Mouse (Mus musculus) MEL (cell line): ENCODE results near the gene Kntc1. TPM values are rescaled to one million over a fixed set of nuclear protein-coding genes. Genes with fewer than 3 reads are reported as not detected.
"Not testable (repeated sequence)": the region's sequence is repeated elsewhere in the genome, so short reads cannot be mapped to it uniquely, and the experiment has no call there.

ENCODE experiments used
- DNase-seq: peaks from one replicate; pipeline ENCODE4 v3.0.0; 2011; ENCODE audit warnings: low read depth, low spot score
- H3K27ac ChIP-seq: 2 replicates; pipeline ENCODE4 v1.5.1; 2012; ENCODE audit warnings: low read depth, mild to moderate bottlenecking, control low read depth, low read length, moderate library complexity; ENCODE audit not compliant: control insufficient read depth
- H3K27me3 ChIP-seq, 2 experiments: fragments of 150-350 bp in 1 of 2; sonication (generic) in 1 of 2; 2 replicates each; pipeline ENCODE4 v1.6.1; 2012; ENCODE audit warnings: low read length in 2 of 2, mild to moderate bottlenecking in 2 of 2, improper control_type of control experiment in 1 of 2, moderate library complexity in 1 of 2; ENCODE audit not compliant: insufficient read depth in 2 of 2, control insufficient read depth in 1 of 2
- H3K36me3 ChIP-seq, 2 experiments: 2 replicates each; pipeline ENCODE4 v1.6.1; 2012 to 2014; ENCODE audit warnings: low read length in 2 of 2, improper control_type of control experiment in 1 of 2, inconsistent platforms in 1 of 2, mild to moderate bottlenecking in 1 of 2; ENCODE audit not compliant: insufficient read depth in 2 of 2, control insufficient read depth in 1 of 2
- H3K4me1 ChIP-seq, 2 experiments: fragments of 150-350 bp in 1 of 2; sonication (generic) in 1 of 2; 2 replicates each; pipeline ENCODE4 v1.6.1; 2012; ENCODE audit warnings: low read length in 2 of 2, improper control_type of control experiment in 1 of 2, mild to moderate bottlenecking in 1 of 2; ENCODE audit not compliant: insufficient read depth in 2 of 2, control insufficient read depth in 1 of 2
- H3K4me3 ChIP-seq, 2 experiments: fragments of 150-350 bp in 1 of 2; sonication (generic) in 1 of 2; 2 replicates each; pipeline ENCODE4 v1.5.1; 2012; ENCODE audit warnings: low read depth in 2 of 2, low read length in 2 of 2, mild to moderate bottlenecking in 2 of 2, moderate library complexity in 2 of 2, control low read depth in 1 of 2, improper control_type of control experiment in 1 of 2; ENCODE audit not compliant: control insufficient read depth in 1 of 2, insufficient read depth in 1 of 2
- H3K79me2 ChIP-seq: 2 replicates; pipeline ENCODE4 v1.6.1; 2012; ENCODE audit warnings: mild to moderate bottlenecking, low read length, moderate library complexity; ENCODE audit not compliant: control insufficient read depth, poor library complexity, insufficient read depth
- H3K9ac ChIP-seq: 2 replicates; pipeline ENCODE4 v1.6.1; 2012; ENCODE audit warnings: low read depth, mild to moderate bottlenecking, control low read depth, low read length, moderate library complexity; ENCODE audit not compliant: control insufficient read depth, poor library complexity, severe bottlenecking
- H3K9me3 ChIP-seq: fragments of 150-350 bp; sonication (generic); replicated peaks from 2 replicates; pipeline ENCODE4 v1.6.1; 2012; ENCODE audit warnings: mild to moderate bottlenecking, low read length, improper control_type of control experiment, moderate library complexity; ENCODE audit not compliant: insufficient read depth
- CHD2 ChIP-seq: IDR thresholded peaks from 2 replicates; pipeline ENCODE4 v1.6.1; 2011; ENCODE audit warnings: low read length, improper control_type of control experiment
- CTCF ChIP-seq, 3 experiments: IDR thresholded peaks in 2 of 3; conservative IDR thresholded peaks in 1 of 3; 2 replicates each; pipeline ENCODE4 v1.5.1; 2011 to 2012; ENCODE audit warnings: low read length in 3 of 3, low read depth in 2 of 3, mild to moderate bottlenecking in 2 of 3, improper control_type of control experiment in 1 of 3, inconsistent platforms in 1 of 3, mixed read lengths in 1 of 3, moderate library complexity in 1 of 3; ENCODE audit not compliant: control insufficient read depth in 1 of 3, insufficient read depth in 1 of 3, poor library complexity in 1 of 3, severe bottlenecking in 1 of 3
- EP300 ChIP-seq, 2 experiments: IDR thresholded peaks; 2 replicates each; pipeline ENCODE4 v1.6.1; 2011; ENCODE audit warnings: improper control_type of control experiment in 2 of 2, low read length in 2 of 2, low read depth in 1 of 2, mild to moderate bottlenecking in 1 of 2
- ETS1 ChIP-seq: IDR thresholded peaks from 2 replicates; pipeline ENCODE4 v1.6.1; 2012; ENCODE audit warnings: low read depth, mild to moderate bottlenecking, inconsistent platforms, low read length, improper control_type of control experiment, moderate library complexity
- GABPA ChIP-seq: IDR thresholded peaks from 2 replicates; pipeline ENCODE4 v1.6.1; 2012; ENCODE audit warnings: low read depth, mild to moderate bottlenecking, inconsistent platforms, low read length, improper control_type of control experiment, moderate library complexity
- HCFC1 ChIP-seq: IDR thresholded peaks from 2 replicates; pipeline ENCODE4 v1.6.1; 2012; ENCODE audit warnings: low read depth, mild to moderate bottlenecking, inconsistent platforms, low read length, improper control_type of control experiment, moderate library complexity
- KAT2A ChIP-seq: conservative IDR thresholded peaks from 2 replicates; pipeline ENCODE4 v1.6.1; 2012; ENCODE audit warnings: low read depth, low read length, improper control_type of control experiment, inconsistent platforms
- MAFK ChIP-seq: IDR thresholded peaks from 2 replicates; pipeline ENCODE4 v1.6.1; 2011; ENCODE audit warnings: low read depth, mild to moderate bottlenecking, low read length, improper control_type of control experiment, borderline replicate concordance
- MXI1 ChIP-seq: IDR thresholded peaks from 2 replicates; pipeline ENCODE4 v1.6.1; 2011; ENCODE audit warnings: mild to moderate bottlenecking, low read depth, low read length, improper control_type of control experiment
- MYC ChIP-seq: IDR thresholded peaks from 2 replicates; pipeline ENCODE4 v1.6.1; 2011; ENCODE audit warnings: low read depth, mild to moderate bottlenecking, low read length, improper control_type of control experiment, moderate library complexity
- NELFE ChIP-seq: IDR thresholded peaks from 2 replicates; pipeline ENCODE4 v1.6.1; 2011; ENCODE audit warnings: low read depth, low read length, improper control_type of control experiment
- NRF1 ChIP-seq: IDR thresholded peaks from 2 replicates; pipeline ENCODE4 v1.6.1; 2014; ENCODE audit warnings: low read depth, mild to moderate bottlenecking, inconsistent platforms, low read length, improper control_type of control experiment, moderate library complexity; ENCODE audit not compliant: poor library complexity, insufficient read depth, severe bottlenecking
- POLR2A ChIP-seq, 2 experiments: IDR thresholded peaks; 2 replicates each; pipeline ENCODE4 v1.6.1; 2011 to 2012; ENCODE audit warnings: low read length in 2 of 2, mild to moderate bottlenecking in 2 of 2, control low read depth in 1 of 2, improper control_type of control experiment in 1 of 2, low read depth in 1 of 2, moderate library complexity in 1 of 2; ENCODE audit not compliant: control insufficient read depth in 1 of 2, insufficient read depth in 1 of 2, poor library complexity in 1 of 2
- RAD21 ChIP-seq: IDR thresholded peaks from 2 replicates; pipeline ENCODE4 v1.6.1; 2011; ENCODE audit warnings: mild to moderate bottlenecking, low read depth, low read length, improper control_type of control experiment
- RCOR1 ChIP-seq: IDR thresholded peaks from 2 replicates; pipeline ENCODE4 v1.6.1; 2012; ENCODE audit warnings: low read depth, mild to moderate bottlenecking, inconsistent platforms, low read length, improper control_type of control experiment
- SIN3A ChIP-seq: IDR thresholded peaks from 2 replicates; pipeline ENCODE4 v1.6.1; 2012; ENCODE audit warnings: low read length, improper control_type of control experiment, inconsistent platforms
- SMC3 ChIP-seq: IDR thresholded peaks from 2 replicates; pipeline ENCODE4 v1.6.1; 2011; ENCODE audit warnings: low read depth, low read length, improper control_type of control experiment
- TAL1 ChIP-seq: IDR thresholded peaks from 2 replicates; pipeline ENCODE4 v1.6.1; 2012; ENCODE audit warnings: mild to moderate bottlenecking, inconsistent platforms, low read length, moderate library complexity, mixed read lengths
- TBP ChIP-seq: IDR thresholded peaks from 2 replicates; pipeline ENCODE4 v1.8.0; 2011; ENCODE audit warnings: low read depth, low read length, improper control_type of control experiment
- USF1 ChIP-seq: IDR thresholded peaks from 2 replicates; pipeline ENCODE4 v1.6.1; 2014; ENCODE audit warnings: low read depth, mild to moderate bottlenecking, inconsistent platforms, low read length, improper control_type of control experiment, moderate library complexity
- USF2 ChIP-seq, 2 experiments: IDR thresholded peaks; 2 replicates each; pipeline ENCODE4 v1.6.1; 2011 to 2012; ENCODE audit warnings: improper control_type of control experiment in 2 of 2, low read length in 2 of 2, borderline replicate concordance in 1 of 2, inconsistent platforms in 1 of 2, low read depth in 1 of 2, mild to moderate bottlenecking in 1 of 2; ENCODE audit not compliant: insufficient read depth in 1 of 2
- ZC3H11A ChIP-seq: IDR thresholded peaks from 2 replicates; pipeline ENCODE4 v1.6.1; 2012; ENCODE audit warnings: low read depth, mild to moderate bottlenecking, inconsistent platforms, low read length, improper control_type of control experiment
- ZMIZ1 ChIP-seq: IDR thresholded peaks from 2 replicates; pipeline ENCODE4 v1.6.1; 2012; ENCODE audit warnings: low read depth, mild to moderate bottlenecking, inconsistent platforms, low read length, improper control_type of control experiment, moderate library complexity
- ZNF384 ChIP-seq: IDR thresholded peaks from 2 replicates; pipeline ENCODE4 v1.6.1; 2012; ENCODE audit warnings: low read depth, mild to moderate bottlenecking, inconsistent platforms, low read length, improper control_type of control experiment
- polyA plus RNA-seq, 2 experiments: library from polyadenylated mRNA; stranded (reverse) in 1 of 2; unstranded in 1 of 2; fragments of >175 nt in 1 of 2; fragments of >200 nt in 1 of 2; gene quantifications; 2 replicates each; pipeline versions ENCODE4 v1.2.1 to v1.2.4; 2012; ENCODE audit warnings: low replicate concordance in 2 of 2, low read depth in 1 of 2; ENCODE audit not compliant: insufficient read length in 2 of 2, insufficient read depth in 1 of 2, missing spikeins in 1 of 2
- total RNA-seq: library from RNA; depleted of rRNA; stranded (reverse); fragments of 300-350 nt; gene quantifications from 2 replicates; pipeline ENCODE4 v1.2.3, GENCODE M21; 2012

The Kntc1 gene
- total and polyA plus RNA-seq, 3 experiments = 27.0 to 29.7 TPM; not detected in 1

GRCm38 (mm10) chr5:123720328-123721311, 28.9 kb upstream of the Kntc1 start, which contains the start of gene Zcchc8 (continued):
- peak; percentile 60; the same call in 1 of the 2 replicates for TF ChIP-seq CHD2
- peak; percentile 82 for TF ChIP-seq MYC
- TF ChIP-seq SIN3A = peak; percentile 92
- TF ChIP-seq ZNF384 = peak; percentile 96
- TF ChIP-seq ZC3H11A = no peak
- no peak for TF ChIP-seq SMC3
- TF ChIP-seq USF1 = no peak
- no peak for TF ChIP-seq NRF1
- TF ChIP-seq MXI1 = peak; percentile 34
- no peak for TF ChIP-seq MAFK
- TF ChIP-seq KAT2A = peak; percentile 94
- peak; percentile 98 for TF ChIP-seq HCFC1
- TF ChIP-seq ZMIZ1 = peak; percentile 78
- TF ChIP-seq GABPA = no peak
- no peak for TF ChIP-seq CTCF (IDR thresholded peaks at IDR 0.05 in 2 of 3, conservative IDR thresholded peaks at IDR 0.05 in 1 of 3; ENCODE audit: control insufficient read depth in 1 of 3, insufficient read depth in 1 of 3, low read depth in 2 of 3, low read length in 3 of 3, poor library complexity in 1 of 3, severe bottlenecking in 1 of 3)
- no peak for TF ChIP-seq TAL1

- peaks cover 16% of the 10 kb centered on the region for H3K79me2 ChIP-seq
- not testable (repeated sequence) for H3K36me3 ChIP-seq, H3K27me3 ChIP-seq, H3K27ac ChIP-seq, DNase-seq, H3K9ac ChIP-seq, H3K9me3 ChIP-seq, H3K4me3 ChIP-seq, H3K4me1 ChIP-seq
These were observed 25.7 kb upstream of the Kntc1 start for GRCm38 (mm10) chr5:123723816-123724215.

GRCm38 (mm10) chr5:123730981-123731380, 18.5 kb upstream of the Kntc1 start:
- no peak overlapping the region for H3K4me3 ChIP-seq
- no peak overlapping the region for H3K9ac ChIP-seq
- no peaks in the 10 kb centered on the region for H3K4me1 ChIP-seq
- H3K9me3 ChIP-seq = no peaks in the 10 kb centered on the region
- peaks cover 3 to 65% of the 10 kb centered on the region in 2 experiments for H3K36me3 ChIP-seq
- no peak for TF ChIP-seq USF1
- TF ChIP-seq CHD2 = no peak
- no peak for TF ChIP-seq ETS1
- TF ChIP-seq CTCF (IDR thresholded peaks at IDR 0.05 in 2 of 3, conservative IDR thresholded peaks at IDR 0.05 in 1 of 3; ENCODE audit: control insufficient read depth in 1 of 3, insufficient read depth in 1 of 3, low read depth in 2 of 3, low read length in 3 of 3, poor library complexity in 1 of 3, severe bottlenecking in 1 of 3) = no peak
- no peak for TF ChIP-seq RCOR1
- TF ChIP-seq POLR2A (IDR thresholded peaks at IDR 0.05; ENCODE audit: control insufficient read depth in 1 of 2, insufficient read depth in 1 of 2, low read depth in 1 of 2, low read length in 2 of 2, poor library complexity in 1 of 2) = no peak
- no peak for TF ChIP-seq TBP
- TF ChIP-seq TAL1 = no peak
- TF ChIP-seq EP300 (IDR thresholded peaks at IDR 0.05; ENCODE audit: low read depth in 1 of 2, low read length in 2 of 2) = no peak
- TF ChIP-seq NELFE = no peak
- TF ChIP-seq USF2 (IDR thresholded peaks at IDR 0.05; ENCODE audit: borderline replicate concordance in 1 of 2, insufficient read depth in 1 of 2, low read depth in 1 of 2, low read length in 2 of 2) = no peak
- no peak for TF ChIP-seq RAD21
- TF ChIP-seq ZNF384 = no peak
- no peak for TF ChIP-seq KAT2A
- no peak for DNase-seq
- H3K27me3 ChIP-seq = no peaks in the 10 kb centered on the region
- H3K79me2 ChIP-seq = no peaks in the 10 kb centered on the region
- H3K27ac ChIP-seq = no peak overlapping the region
